Mouse (Mus musculus): ENCODE results near the gene C3ar1. TPM values are rescaled to one million over a fixed set of nuclear protein-coding genes. Genes with fewer than 3 reads are reported as not detected.

C3ar1 gene
- polyA plus RNA-seq, 1 experiment from 2014 or later, result 1.6 TPM

DNA sequence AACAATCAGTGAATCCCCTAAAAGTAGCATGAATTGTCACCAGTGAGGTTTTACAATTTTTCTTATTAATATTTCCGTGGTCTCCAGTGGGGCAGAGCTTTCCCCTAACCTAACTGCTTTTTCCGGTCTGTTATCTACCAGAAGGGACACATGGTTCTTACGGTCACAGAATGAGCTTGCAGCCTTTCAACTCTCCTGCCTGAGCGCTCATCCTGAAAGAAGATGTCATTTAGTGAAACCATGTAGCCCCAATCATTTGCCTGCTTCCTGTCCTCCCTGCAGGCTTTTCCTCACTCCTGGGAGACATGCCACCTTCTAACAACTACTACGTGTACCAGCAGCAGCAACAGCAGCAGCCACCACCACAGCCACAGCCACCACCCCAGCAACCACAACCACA is 18.4 kb downstream of the C3ar1 start:
- Histone ChIP-seq H3K9me3 (ENCODE audit: control insufficient read depth, low read length) (no peaks in the 10 kb centered on the region), H3K9ac (ENCODE audit: low read length) (no peak overlapping the region), H3K36me3 (ENCODE audit: control insufficient read depth, insufficient read depth, low read length) (peaks cover 8% of the 10 kb centered on the region; the same call in 1 of the 2 replicates), H3K27ac (ENCODE audit: low read depth, low read length) (no peak overlapping the region), H3K4me3 (ENCODE audit: low read depth, low read length) (no peak overlapping the region), H3K4me2 (ENCODE audit: low read depth, low read length, severe bottlenecking) (no peak overlapping the region), H3K4me1 (replicated peaks; ENCODE audit: control insufficient read depth, insufficient read depth, low read length) (no peaks in the 10 kb centered on the region), H3K27me3 (ENCODE audit: control insufficient read depth, insufficient read depth, low read length) (no peaks in the 10 kb centered on the region)
- ATAC-seq (replicated peaks; ENCODE audit: low FRiP score) (no peak), DNase-seq (ENCODE audit: low spot score) (no peak)
- WGBS, result 94% methylated on average over 5 of the region's 5 CpGs

DNA sequence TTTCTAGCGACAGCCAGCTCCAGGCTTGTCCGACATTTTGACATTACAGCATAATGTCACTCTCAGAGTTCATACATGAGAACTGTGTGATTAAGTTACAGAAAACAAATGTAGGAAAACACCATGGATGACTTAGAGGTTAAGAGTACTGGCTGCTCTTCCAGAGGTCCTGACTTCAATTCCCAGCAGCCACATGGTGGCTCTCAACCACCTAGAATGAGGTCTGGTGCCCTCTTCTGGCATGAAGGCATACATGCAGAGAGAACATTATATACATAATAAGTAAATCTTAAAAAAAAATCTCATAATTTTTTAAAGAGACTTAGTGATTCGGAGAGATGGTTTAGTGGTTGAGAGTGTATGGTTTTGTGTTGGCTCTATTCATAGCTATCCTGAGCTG is 19.0 kb downstream of the C3ar1 start:
- H3K27ac ChIP-seq (ENCODE audit: low read depth, low read length), result no peak overlapping the region
- no peak for ATAC-seq (replicated peaks; ENCODE audit: low FRiP score)
- WGBS, result 98% methylated on average over 3 of the region's 3 CpGs
- H3K4me2 ChIP-seq (ENCODE audit: low read depth, low read length, severe bottlenecking), result no peak overlapping the region
- no peaks in the 10 kb centered on the region for H3K4me1 ChIP-seq (replicated peaks; ENCODE audit: control insufficient read depth, insufficient read depth, low read length)
- no peak overlapping the region for H3K9ac ChIP-seq (ENCODE audit: low read length)
- H3K4me3 ChIP-seq (ENCODE audit: low read depth, low read length), result no peak overlapping the region
- H3K36me3 ChIP-seq (ENCODE audit: control insufficient read depth, insufficient read depth, low read length), result peaks cover 8% of the 10 kb centered on the region; the same call in 1 of the 2 replicates
- no peak for DNase-seq (ENCODE audit: low spot score)
- no peaks in the 10 kb centered on the region for H3K9me3 ChIP-seq (ENCODE audit: control insufficient read depth, low read length)
- no peaks in the 10 kb centered on the region for H3K27me3 ChIP-seq (ENCODE audit: control insufficient read depth, insufficient read depth, low read length)

DNA sequence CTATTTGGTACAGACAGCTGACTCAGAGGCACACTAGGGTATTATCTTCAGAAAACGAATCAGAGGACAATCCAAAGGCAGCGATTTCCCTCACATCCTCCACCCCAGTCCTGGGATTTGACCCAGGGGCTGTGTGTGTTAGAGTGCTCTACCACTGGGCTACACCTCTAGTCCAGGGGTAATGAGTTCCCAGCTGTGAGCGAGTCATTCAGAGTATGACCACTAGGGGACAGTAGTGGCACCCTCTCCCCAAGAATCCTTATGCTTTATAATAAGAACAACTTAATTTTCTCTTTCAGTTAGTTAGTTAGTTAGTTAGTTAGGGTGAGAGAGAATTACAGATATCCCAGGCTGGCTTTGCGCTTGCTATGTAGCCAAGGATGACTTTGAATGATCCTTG is 21.6 kb downstream of the C3ar1 start:
- Histone ChIP-seq H3K4me1 (replicated peaks; ENCODE audit: control insufficient read depth, insufficient read depth, low read length) (no peaks in the 10 kb centered on the region), H3K4me3 (ENCODE audit: low read depth, low read length) (no peak overlapping the region), H3K27me3 (ENCODE audit: control insufficient read depth, insufficient read depth, low read length) (no peaks in the 10 kb centered on the region), H3K27ac (ENCODE audit: low read depth, low read length) (no peak overlapping the region), H3K9ac (ENCODE audit: low read length) (no peak overlapping the region), H3K4me2 (ENCODE audit: low read depth, low read length, severe bottlenecking) (no peak overlapping the region), H3K36me3 (ENCODE audit: control insufficient read depth, insufficient read depth, low read length) (peaks cover 8% of the 10 kb centered on the region; the same call in 1 of the 2 replicates), H3K9me3 (ENCODE audit: control insufficient read depth, low read length) (no peaks in the 10 kb centered on the region)
- DNase-seq (ENCODE audit: low spot score), result peak; percentile 51
- WGBS, result 73% methylated on average over 4 of the region's 4 CpGs
- no peak for ATAC-seq (replicated peaks; ENCODE audit: low FRiP score)

- ATAC-seq (replicated peaks; ENCODE audit: low FRiP score), result no peak
- Histone ChIP-seq H3K27me3 (ENCODE audit: control insufficient read depth, insufficient read depth, low read length) (no peaks in the 10 kb centered on the region), H3K4me2 (ENCODE audit: low read depth, low read length, severe bottlenecking) (no peak overlapping the region), H3K27ac (ENCODE audit: low read depth, low read length) (no peak overlapping the region), H3K36me3 (ENCODE audit: control insufficient read depth, insufficient read depth, low read length) (peaks cover 3% of the 10 kb centered on the region; the same call in 1 of the 2 replicates), H3K9ac (ENCODE audit: low read length) (no peak overlapping the region), H3K4me3 (ENCODE audit: low read depth, low read length) (no peak overlapping the region), H3K9me3 (ENCODE audit: control insufficient read depth, low read length) (no peaks in the 10 kb centered on the region), H3K4me1 (replicated peaks; ENCODE audit: control insufficient read depth, insufficient read depth, low read length) (no peaks in the 10 kb centered on the region)
- WGBS, result 87% methylated on average over 7 of the region's 7 CpGs
- DNase-seq (ENCODE audit: low spot score), result peak; percentile 36
These were observed 23.1 kb downstream of the C3ar1 start for GRCm38 (mm10) chr6:122832880-122833279.

- H3K27me3 ChIP-seq (ENCODE audit: control insufficient read depth, insufficient read depth, low read length), result no peaks in the 10 kb centered on the region
- ATAC-seq (replicated peaks; ENCODE audit: low FRiP score) (peak; percentile 44; the same call in 1 of the 2 replicates), DNase-seq (ENCODE audit: low spot score) (peak; percentile 64)
- peaks cover 4% of the 10 kb centered on the region; the same call in 1 of the 2 replicates for H3K4me1 ChIP-seq (replicated peaks; ENCODE audit: control insufficient read depth, insufficient read depth, low read length)
- no peak overlapping the region for H3K27ac ChIP-seq (ENCODE audit: low read depth, low read length)
- H3K4me3 ChIP-seq (ENCODE audit: low read depth, low read length), result no peak overlapping the region
- WGBS, result 40% methylated on average over 13 of the region's 13 CpGs
- H3K36me3 ChIP-seq (ENCODE audit: control insufficient read depth, insufficient read depth, low read length), result no peaks in the 10 kb centered on the region
- H3K4me2 ChIP-seq (ENCODE audit: low read depth, low read length, severe bottlenecking), result no peak overlapping the region
- no peak overlapping the region for H3K9ac ChIP-seq (ENCODE audit: low read length)
- H3K9me3 ChIP-seq (ENCODE audit: control insufficient read depth, low read length), result no peaks in the 10 kb centered on the region
These were observed 27.9 kb downstream of the C3ar1 start for GRCm38 (mm10) chr6:122828086-122828485.

DNA sequence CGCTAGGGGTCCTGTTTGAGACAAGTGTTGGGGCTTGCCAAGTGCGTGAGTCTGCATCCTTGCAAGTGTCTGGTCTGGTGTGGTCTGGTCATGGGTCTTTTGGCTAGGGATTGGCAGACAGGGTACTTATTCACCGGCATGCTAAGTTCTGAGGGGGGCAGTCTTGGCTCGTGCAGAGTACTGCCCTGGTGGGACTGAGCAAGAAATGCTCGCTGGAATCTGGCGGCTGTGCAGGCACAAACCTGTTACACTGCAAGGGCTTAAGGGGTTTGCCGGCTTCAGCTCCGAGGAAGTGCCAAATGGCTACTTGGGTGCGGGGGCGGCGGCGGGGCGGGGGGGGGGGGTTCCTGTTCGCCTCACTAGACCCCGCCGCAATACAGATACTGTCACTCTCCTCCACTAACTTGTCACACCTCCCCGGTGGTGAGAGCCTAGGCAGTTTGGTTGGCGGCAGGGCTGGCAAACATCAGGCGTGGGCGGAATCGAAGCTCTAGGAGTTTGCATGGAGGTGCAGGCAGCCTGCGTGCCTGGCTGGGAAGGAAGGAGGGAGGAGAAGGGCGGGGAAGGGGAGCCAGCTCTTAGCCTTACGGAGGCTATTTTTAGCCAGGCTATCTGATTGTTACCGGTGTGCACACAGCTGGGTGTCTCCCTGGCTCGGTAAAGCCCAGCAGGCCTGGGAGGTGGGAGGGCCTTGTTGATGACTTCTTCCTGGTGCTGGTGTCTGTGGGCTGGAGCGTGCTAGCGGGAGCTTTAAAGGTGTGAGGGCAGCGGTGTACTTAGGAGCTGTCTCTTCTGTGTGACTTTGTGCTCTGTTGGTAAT is 29.8 kb downstream of the C3ar1 start:
- 2% methylated on average over 29 of the region's 29 CpGs for WGBS
- no peak overlapping the region for H3K27ac ChIP-seq (ENCODE audit: low read depth, low read length)

GRCm38 (mm10) chr6:122825166-122825565 is 30.8 kb downstream of the C3ar1 start:
- Histone ChIP-seq H3K27me3 (ENCODE audit: control insufficient read depth, insufficient read depth, low read length) (no peaks in the 10 kb centered on the region), H3K9ac (ENCODE audit: low read length) (no peak overlapping the region), H3K4me1 (replicated peaks; ENCODE audit: control insufficient read depth, insufficient read depth, low read length) (peaks cover 11% of the 10 kb centered on the region; the same call in 1 of the 2 replicates), H3K4me3 (ENCODE audit: low read depth, low read length) (no peak overlapping the region), H3K27ac (ENCODE audit: low read depth, low read length) (no peak overlapping the region), H3K9me3 (ENCODE audit: control insufficient read depth, low read length) (no peaks in the 10 kb centered on the region), H3K36me3 (ENCODE audit: control insufficient read depth, insufficient read depth, low read length) (no peaks in the 10 kb centered on the region), H3K4me2 (ENCODE audit: low read depth, low read length, severe bottlenecking) (no peak overlapping the region)
- 97% methylated on average over 9 of the region's 9 CpGs for WGBS
- DNase-seq (ENCODE audit: low spot score), result no peak
- ATAC-seq (replicated peaks; ENCODE audit: low FRiP score), result no peak

More for the DNA sequence above, 29.8 kb downstream of the C3ar1 start:
- ATAC-seq (replicated peaks; ENCODE audit: low FRiP score) (peak; percentile 64), DNase-seq (ENCODE audit: low spot score) (peak; percentile 67)
- Histone ChIP-seq H3K27me3 (ENCODE audit: control insufficient read depth, insufficient read depth, low read length) (no peaks in the 10 kb centered on the region), H3K9me3 (ENCODE audit: control insufficient read depth, low read length) (no peaks in the 10 kb centered on the region), H3K9ac (ENCODE audit: low read length) (peak overlapping the region; percentile 52), H3K4me2 (ENCODE audit: low read depth, low read length, severe bottlenecking) (peak overlapping the region; percentile 55), H3K4me1 (replicated peaks; ENCODE audit: control insufficient read depth, insufficient read depth, low read length) (peaks cover 6% of the 10 kb centered on the region; the same call in 1 of the 2 replicates), H3K36me3 (ENCODE audit: control insufficient read depth, insufficient read depth, low read length) (no peaks in the 10 kb centered on the region), H3K4me3 (ENCODE audit: low read depth, low read length) (peak overlapping the region; percentile 25; the same call in 1 of the 2 replicates)

- DNase-seq (ENCODE audit: low spot score), result no peak
- no peaks in the 10 kb centered on the region for H3K36me3 ChIP-seq (ENCODE audit: control insufficient read depth, insufficient read depth, low read length)
- WGBS, result 70% methylated on average over 10 of the region's 10 CpGs
- no peak overlapping the region for H3K4me2 ChIP-seq (ENCODE audit: low read depth, low read length, severe bottlenecking)
- H3K9me3 ChIP-seq (ENCODE audit: control insufficient read depth, low read length), result no peaks in the 10 kb centered on the region
- H3K27me3 ChIP-seq (ENCODE audit: control insufficient read depth, insufficient read depth, low read length), result no peaks in the 10 kb centered on the region
- no peak overlapping the region for H3K4me3 ChIP-seq (ENCODE audit: low read depth, low read length)
- H3K27ac ChIP-seq (ENCODE audit: low read depth, low read length), result no peak overlapping the region
- H3K9ac ChIP-seq (ENCODE audit: low read length), result no peak overlapping the region
- H3K4me1 ChIP-seq (replicated peaks; ENCODE audit: control insufficient read depth, insufficient read depth, low read length), result peaks cover 11% of the 10 kb centered on the region; the same call in 1 of the 2 replicates
- no peak for ATAC-seq (replicated peaks; ENCODE audit: low FRiP score)
These were observed 31.9 kb downstream of the C3ar1 start for GRCm38 (mm10) chr6:122824086-122824485.

Data from forebrain, embryonic 11.5 days (tissue).